Mouse (Mus musculus): Measurements from ENCODE around the gene Klk4.

GRCm38 (mm10) chr7:43860411-43860810 lies 20.5 kb upstream of the Klk4 start:
- TF ChIP-seq POLR2A (IDR thresholded peaks at IDR 0.05; ENCODE audit: insufficient read depth, low read depth, low read length): no peak
- no peak for TF ChIP-seq CTCF (IDR thresholded peaks at IDR 0.05; ENCODE audit: insufficient read depth, low read depth, low read length)

All from olfactory bulb, adult 2 months (tissue).